Mouse (Mus musculus): Measurements from ENCODE around the gene Mrtfa. TPM values are rescaled to one million over a fixed set of nuclear protein-coding genes. Genes with fewer than 3 reads are reported as not detected.

Gene Mrtfa
- polyA plus RNA-seq, 1 experiment from 2014 or later = 21.8 TPM

- H3K27ac ChIP-seq (ENCODE audit: low read depth, low read length) = no peak overlapping the region
- H3K9me3 ChIP-seq (ENCODE audit: control insufficient read depth, low read length) = no peaks in the 10 kb centered on the region
- H3K4me1 ChIP-seq (ENCODE audit: control insufficient read depth, insufficient read depth, low read length) = no peaks in the 10 kb centered on the region
- no peak for ATAC-seq (ENCODE audit: low FRiP score)
- no peak overlapping the region for H3K4me2 ChIP-seq
- no peak overlapping the region for H3K9ac ChIP-seq (ENCODE audit: low read length)
- no peaks in the 10 kb centered on the region for H3K27me3 ChIP-seq (ENCODE audit: control insufficient read depth, insufficient read depth, low read length)
- no peak overlapping the region for H3K4me3 ChIP-seq (ENCODE audit: low read depth, low read length)
- 77% methylated on average over 15 of the region's 15 CpGs for WGBS
- peak; percentile 76 for DNase-seq (ENCODE audit: low spot score, missing footprints)
- no peaks in the 10 kb centered on the region for H3K36me3 ChIP-seq (ENCODE audit: control insufficient read depth, insufficient read depth, low read length)
These were observed 22.4 kb upstream of the Mrtfa start for GRCm38 (mm10) chr15:81212976-81213375.

DNA sequence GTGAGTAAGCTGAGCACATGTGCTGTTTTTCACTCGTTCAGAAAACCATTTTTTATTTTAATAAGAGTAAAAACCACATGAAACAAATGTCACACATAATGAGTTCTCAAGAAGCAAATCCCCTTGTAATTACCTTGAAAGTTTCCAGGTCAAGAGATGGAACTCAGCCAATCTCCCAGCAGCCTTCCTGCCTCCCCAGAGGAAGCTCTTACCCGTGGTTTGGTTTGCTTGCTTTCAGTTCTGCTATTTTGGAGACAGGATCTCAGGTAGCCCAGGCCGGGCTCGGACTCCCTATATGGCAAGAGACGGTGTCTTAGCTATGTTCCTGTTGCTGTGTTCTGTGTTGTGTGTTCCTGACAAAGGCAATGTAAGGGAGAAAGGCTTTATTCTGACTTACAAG is 19.9 kb upstream of the Mrtfa start:
- Histone ChIP-seq H3K4me3 (ENCODE audit: low read depth, low read length) (no peak overlapping the region), H3K9me3 (ENCODE audit: control insufficient read depth, low read length) (no peaks in the 10 kb centered on the region), H3K27me3 (ENCODE audit: control insufficient read depth, insufficient read depth, low read length) (no peaks in the 10 kb centered on the region), H3K27ac (ENCODE audit: low read depth, low read length) (no peak overlapping the region), H3K4me1 (ENCODE audit: control insufficient read depth, insufficient read depth, low read length) (no peaks in the 10 kb centered on the region), H3K9ac (ENCODE audit: low read length) (no peak overlapping the region), H3K36me3 (ENCODE audit: control insufficient read depth, insufficient read depth, low read length) (no peaks in the 10 kb centered on the region), H3K4me2 (no peak overlapping the region)
- DNase-seq (ENCODE audit: low spot score, missing footprints) (no peak), ATAC-seq (ENCODE audit: low FRiP score) (no peak)
- 77% methylated on average over 5 of the region's 5 CpGs for WGBS

DNA sequence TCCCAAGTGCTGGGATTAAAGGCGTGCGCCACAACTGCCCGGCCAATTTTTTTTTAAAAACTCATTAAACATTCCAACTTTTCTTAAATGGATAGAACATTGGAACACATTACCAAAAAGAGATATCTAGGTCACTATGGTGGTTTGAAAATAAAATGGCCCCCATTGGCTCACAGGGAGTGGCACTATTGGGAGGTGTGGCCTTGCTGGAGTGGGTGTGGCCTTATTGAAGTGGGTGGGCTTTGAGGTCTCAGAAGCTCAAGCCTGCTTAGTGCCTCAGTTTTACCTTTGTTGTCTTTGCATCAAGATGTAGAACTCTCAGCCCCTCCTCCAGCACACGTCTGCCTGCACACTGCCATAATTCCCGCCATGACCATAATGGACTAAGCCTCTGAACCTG is 11.9 kb upstream of the Mrtfa start:
- no peak overlapping the region for H3K27ac ChIP-seq (ENCODE audit: low read depth, low read length)
- ATAC-seq (ENCODE audit: low FRiP score) (no peak), DNase-seq (ENCODE audit: low spot score, missing footprints) (peak; percentile 73)
- WGBS = 98% methylated on average over 5 of the region's 5 CpGs
- no peak overlapping the region for H3K9ac ChIP-seq (ENCODE audit: low read length)
- H3K36me3 ChIP-seq (ENCODE audit: control insufficient read depth, insufficient read depth, low read length) = no peaks in the 10 kb centered on the region
- no peaks in the 10 kb centered on the region for H3K9me3 ChIP-seq (ENCODE audit: control insufficient read depth, low read length)
- no peaks in the 10 kb centered on the region for H3K4me1 ChIP-seq (ENCODE audit: control insufficient read depth, insufficient read depth, low read length)
- H3K27me3 ChIP-seq (ENCODE audit: control insufficient read depth, insufficient read depth, low read length) = no peaks in the 10 kb centered on the region
- H3K4me3 ChIP-seq (ENCODE audit: low read depth, low read length) = no peak overlapping the region
- no peak overlapping the region for H3K4me2 ChIP-seq

DNA sequence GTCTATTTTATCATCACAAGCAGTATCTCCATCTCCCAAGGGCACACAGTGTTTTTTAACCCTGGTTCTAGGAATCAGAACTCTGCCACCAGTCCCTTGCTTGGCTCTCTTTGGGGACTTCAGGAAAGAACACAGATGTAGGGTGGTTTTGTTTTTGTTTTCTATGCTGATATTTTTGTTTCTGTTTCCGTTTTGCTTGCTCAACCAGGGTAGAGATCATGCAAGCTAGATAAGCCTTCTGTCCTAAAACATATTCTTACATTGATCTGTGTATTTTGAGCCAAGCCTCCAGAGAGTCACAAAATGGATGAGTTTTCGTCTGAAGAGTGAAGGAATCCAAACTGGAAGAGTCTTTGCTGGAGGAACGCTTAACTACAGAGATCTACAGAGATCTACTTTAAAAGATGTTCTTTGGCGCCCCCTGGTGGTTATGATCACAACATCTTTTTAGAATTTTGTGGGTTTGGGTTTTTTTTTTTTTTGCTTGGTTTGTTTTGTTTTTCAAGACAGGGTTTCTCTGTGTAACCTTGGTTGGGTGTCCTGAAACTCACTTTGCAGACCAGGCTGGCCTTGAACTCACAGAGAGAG is 8.9 kb upstream of the Mrtfa start:
- DNase-seq (ENCODE audit: low spot score, missing footprints) (peak; percentile 98), ATAC-seq (ENCODE audit: low FRiP score) (no peak)
- 27% methylated on average over 4 of the region's 4 CpGs for WGBS
- Histone ChIP-seq H3K4me3 (ENCODE audit: low read depth, low read length) (no peak overlapping the region), H3K27me3 (ENCODE audit: control insufficient read depth, insufficient read depth, low read length) (no peaks in the 10 kb centered on the region), H3K4me1 (ENCODE audit: control insufficient read depth, insufficient read depth, low read length) (no peaks in the 10 kb centered on the region), H3K9me3 (ENCODE audit: control insufficient read depth, low read length) (no peaks in the 10 kb centered on the region), H3K27ac (ENCODE audit: low read depth, low read length) (no peak overlapping the region), H3K4me2 (no peak overlapping the region), H3K36me3 (ENCODE audit: control insufficient read depth, insufficient read depth, low read length) (no peaks in the 10 kb centered on the region), H3K9ac (ENCODE audit: low read length) (no peak overlapping the region)

GRCm38 (mm10) chr15:81198447-81198846 is 7.9 kb upstream of the Mrtfa start:
- H3K36me3 ChIP-seq (ENCODE audit: control insufficient read depth, insufficient read depth, low read length) = no peaks in the 10 kb centered on the region
- ATAC-seq (ENCODE audit: low FRiP score) = no peak
- no peak overlapping the region for H3K4me3 ChIP-seq (ENCODE audit: low read depth, low read length)
- no peak overlapping the region for H3K4me2 ChIP-seq
- no peak overlapping the region for H3K9ac ChIP-seq (ENCODE audit: low read length)
- H3K27ac ChIP-seq (ENCODE audit: low read depth, low read length) = no peak overlapping the region
- DNase-seq (ENCODE audit: low spot score, missing footprints) = no peak
- no peaks in the 10 kb centered on the region for H3K9me3 ChIP-seq (ENCODE audit: control insufficient read depth, low read length)
- no peaks in the 10 kb centered on the region for H3K27me3 ChIP-seq (ENCODE audit: control insufficient read depth, insufficient read depth, low read length)
- 92% methylated on average over 5 of the region's 5 CpGs for WGBS
- no peaks in the 10 kb centered on the region for H3K4me1 ChIP-seq (ENCODE audit: control insufficient read depth, insufficient read depth, low read length)

DNA sequence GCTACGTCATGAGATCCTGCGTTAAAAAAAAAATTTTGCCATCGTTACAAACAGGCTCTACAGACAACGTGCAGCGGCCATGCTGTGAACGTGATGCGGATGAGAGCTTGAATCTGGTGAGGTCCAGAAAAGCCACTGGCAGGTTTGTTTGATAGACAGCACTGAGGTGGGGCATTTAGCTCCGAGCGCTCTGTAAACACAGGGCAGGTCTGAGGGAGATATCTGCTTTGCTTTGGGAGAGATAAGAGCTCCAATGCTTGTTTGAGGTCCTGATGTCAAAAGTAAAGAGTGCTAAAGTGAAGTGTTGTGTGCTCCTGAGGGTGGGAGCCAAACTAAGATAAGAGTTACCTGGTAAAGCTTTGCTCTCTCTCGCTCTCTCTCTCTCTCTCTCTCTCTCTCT is 6.6 kb upstream of the Mrtfa start:
- H3K27ac ChIP-seq (ENCODE audit: low read depth, low read length) = no peak overlapping the region
- ATAC-seq (ENCODE audit: low FRiP score) (no peak), DNase-seq (ENCODE audit: low spot score, missing footprints) (no peak)
- no peaks in the 10 kb centered on the region for H3K4me1 ChIP-seq (ENCODE audit: control insufficient read depth, insufficient read depth, low read length)
- H3K9ac ChIP-seq (ENCODE audit: low read length) = no peak overlapping the region
- no peaks in the 10 kb centered on the region for H3K36me3 ChIP-seq (ENCODE audit: control insufficient read depth, insufficient read depth, low read length)
- H3K9me3 ChIP-seq (ENCODE audit: control insufficient read depth, low read length) = no peaks in the 10 kb centered on the region
- 90% methylated on average over 10 of the region's 10 CpGs for WGBS
- no peak overlapping the region for H3K4me2 ChIP-seq
- H3K4me3 ChIP-seq (ENCODE audit: low read depth, low read length) = no peak overlapping the region
- H3K27me3 ChIP-seq (ENCODE audit: control insufficient read depth, insufficient read depth, low read length) = no peaks in the 10 kb centered on the region

DNA sequence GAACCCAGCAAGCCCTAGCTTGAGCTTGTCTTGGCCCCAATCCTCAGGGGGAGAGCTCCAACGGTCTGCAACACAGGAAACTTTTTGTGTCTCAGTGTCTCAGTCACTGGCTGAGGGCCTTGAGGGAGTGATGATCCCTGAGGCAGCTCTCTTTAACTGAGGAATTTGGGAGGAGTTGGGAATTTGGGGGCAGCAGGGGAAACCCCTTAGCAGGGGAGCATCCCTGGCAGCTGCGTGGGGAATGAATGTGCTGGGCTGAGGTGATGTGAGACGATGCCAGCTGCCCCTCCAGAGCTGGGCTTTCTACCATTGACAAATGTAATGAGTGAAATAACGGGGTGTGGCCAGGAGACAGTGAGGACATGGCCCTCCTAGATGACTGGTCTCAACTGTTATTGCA is 4.9 kb upstream of the Mrtfa start:
- no peaks in the 10 kb centered on the region for H3K4me1 ChIP-seq (ENCODE audit: control insufficient read depth, insufficient read depth, low read length)
- DNase-seq (ENCODE audit: low spot score, missing footprints) (no peak), ATAC-seq (ENCODE audit: low FRiP score) (no peak)
- no peak overlapping the region for H3K27ac ChIP-seq (ENCODE audit: low read depth, low read length)
- H3K36me3 ChIP-seq (ENCODE audit: control insufficient read depth, insufficient read depth, low read length) = no peaks in the 10 kb centered on the region
- 64% methylated on average over 4 of the region's 4 CpGs for WGBS
- no peaks in the 10 kb centered on the region for H3K27me3 ChIP-seq (ENCODE audit: control insufficient read depth, insufficient read depth, low read length)
- H3K9me3 ChIP-seq (ENCODE audit: control insufficient read depth, low read length) = no peaks in the 10 kb centered on the region
- H3K4me2 ChIP-seq = no peak overlapping the region
- no peak overlapping the region for H3K4me3 ChIP-seq (ENCODE audit: low read depth, low read length)
- no peak overlapping the region for H3K9ac ChIP-seq (ENCODE audit: low read length)

DNA sequence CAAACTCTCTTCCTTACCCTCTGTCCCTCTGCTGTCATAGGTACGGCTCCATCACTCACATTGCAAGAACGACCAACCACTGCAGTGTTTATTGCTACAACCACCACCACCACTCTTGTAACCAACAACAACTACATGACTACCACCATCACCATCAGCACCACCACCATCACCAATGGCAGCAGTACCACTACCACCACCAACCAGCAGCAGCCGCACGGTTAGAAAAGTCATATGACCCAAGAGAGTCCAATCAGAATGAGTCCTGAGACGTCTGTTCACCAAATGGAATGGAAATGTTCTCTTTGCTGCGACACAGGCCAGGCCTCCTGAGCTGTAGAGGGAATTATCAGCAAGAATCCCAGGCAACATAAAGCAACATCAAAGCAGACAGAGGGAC is 4.2 kb upstream of the Mrtfa start:
- Histone ChIP-seq H3K36me3 (ENCODE audit: control insufficient read depth, insufficient read depth, low read length) (no peaks in the 10 kb centered on the region), H3K9me3 (ENCODE audit: control insufficient read depth, low read length) (no peaks in the 10 kb centered on the region), H3K27me3 (ENCODE audit: control insufficient read depth, insufficient read depth, low read length) (no peaks in the 10 kb centered on the region), H3K4me3 (ENCODE audit: low read depth, low read length) (no peak overlapping the region), H3K4me2 (no peak overlapping the region), H3K27ac (ENCODE audit: low read depth, low read length) (no peak overlapping the region), H3K4me1 (ENCODE audit: control insufficient read depth, insufficient read depth, low read length) (no peaks in the 10 kb centered on the region), H3K9ac (ENCODE audit: low read length) (no peak overlapping the region)
- 86% methylated on average over 6 of the region's 6 CpGs for WGBS
- no peak for DNase-seq (ENCODE audit: low spot score, missing footprints)
- no peak for ATAC-seq (ENCODE audit: low FRiP score)

DNA sequence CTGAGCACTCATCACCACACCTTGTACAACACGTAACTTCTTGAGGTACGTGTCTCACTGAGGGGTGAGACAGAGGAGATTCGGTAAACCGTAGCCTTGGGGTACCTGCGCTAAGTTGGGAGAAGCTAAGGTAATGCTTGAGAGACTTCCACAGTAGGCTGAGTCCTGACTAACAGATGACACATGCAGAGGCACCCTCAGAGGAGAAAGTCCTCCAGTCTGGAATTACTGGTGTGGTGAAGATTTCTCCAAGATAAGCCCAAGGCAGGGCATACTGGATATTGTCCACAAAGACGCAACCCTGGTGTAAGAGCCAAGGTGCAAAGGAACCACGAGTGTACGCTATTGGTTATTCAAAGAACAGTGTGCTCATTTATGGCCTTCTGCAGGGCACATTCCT is 2.3 kb upstream of the Mrtfa start:
- Histone ChIP-seq H3K4me2 (no peak overlapping the region), H3K9ac (ENCODE audit: low read length) (no peak overlapping the region), H3K4me3 (ENCODE audit: low read depth, low read length) (no peak overlapping the region), H3K36me3 (ENCODE audit: control insufficient read depth, insufficient read depth, low read length) (no peaks in the 10 kb centered on the region), H3K27me3 (ENCODE audit: control insufficient read depth, insufficient read depth, low read length) (no peaks in the 10 kb centered on the region), H3K4me1 (ENCODE audit: control insufficient read depth, insufficient read depth, low read length) (peaks cover 7% of the 10 kb centered on the region), H3K27ac (ENCODE audit: low read depth, low read length) (no peak overlapping the region), H3K9me3 (ENCODE audit: control insufficient read depth, low read length) (no peaks in the 10 kb centered on the region)
- DNase-seq (ENCODE audit: low spot score, missing footprints) (no peak), ATAC-seq (ENCODE audit: low FRiP score) (no peak)
- 91% methylated on average over 8 of the region's 8 CpGs for whole genome bisulfite sequencing

GRCm38 (mm10) chr15:81192316-81192715 is 1.8 kb upstream of the Mrtfa start:
- no peaks in the 10 kb centered on the region for H3K27me3 ChIP-seq (ENCODE audit: control insufficient read depth, insufficient read depth, low read length)
- H3K36me3 ChIP-seq (ENCODE audit: control insufficient read depth, insufficient read depth, low read length) = 0 out of 2 replicates have a peak, but pooled peaks cover 3% of the 10 kb centered on the region
- H3K4me1 ChIP-seq (ENCODE audit: control insufficient read depth, insufficient read depth, low read length) = peaks cover 7% of the 10 kb centered on the region
- WGBS = 93% methylated on average over 5 of the region's 5 CpGs
- ATAC-seq (ENCODE audit: low FRiP score) (no peak), DNase-seq (ENCODE audit: low spot score, missing footprints) (no peak)
- no peak overlapping the region for H3K9ac ChIP-seq (ENCODE audit: low read length)
- no peaks in the 10 kb centered on the region for H3K9me3 ChIP-seq (ENCODE audit: control insufficient read depth, low read length)
- H3K4me3 ChIP-seq (ENCODE audit: low read depth, low read length) = no peak overlapping the region
- no peak overlapping the region for H3K27ac ChIP-seq (ENCODE audit: low read depth, low read length)
- H3K4me2 ChIP-seq = no peak overlapping the region
